Mouse (Mus musculus): ENCODE data around the gene Acsl4. TPM values are rescaled to one million over a fixed set of nuclear protein-coding genes. Genes with fewer than 3 reads are reported as not detected.

The Acsl4 gene
- total and polyA plus RNA-seq, 3 experiments = 10.0 to 26.8 (median 25.9) TPM

DNA sequence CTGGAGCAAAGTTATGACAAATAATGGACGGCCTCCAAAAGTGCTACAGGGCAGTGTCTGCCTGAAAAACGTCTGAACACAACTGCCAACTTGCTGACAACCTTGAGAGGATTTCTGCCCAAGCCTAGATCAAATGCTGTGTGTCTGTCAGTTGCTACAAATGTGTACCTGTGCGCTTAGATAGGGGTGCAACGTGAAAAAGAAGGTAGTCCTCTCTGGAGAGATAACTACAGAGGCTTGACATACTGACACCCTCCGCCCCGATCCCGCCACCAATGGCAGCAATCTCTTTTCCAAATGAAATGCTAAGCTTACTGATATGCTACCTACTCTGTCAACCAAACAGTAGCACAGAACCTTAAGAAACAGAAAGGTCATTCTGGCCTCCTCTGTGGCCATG, 31.3 kb downstream of the Acsl4 start:
- no peaks in the 10 kb centered on the region for H3K9me3 ChIP-seq (replicated peaks; ENCODE audit: low read length)
- no peak for TF ChIP-seq ZMIZ1 (IDR thresholded peaks at IDR 0.05; ENCODE audit: low read depth, low read length)
- no peak for TF ChIP-seq JUN (IDR thresholded peaks at IDR 0.05; ENCODE audit: insufficient read depth, low read depth, low read length)
- no peak for TF ChIP-seq CHD2 (IDR thresholded peaks at IDR 0.05; ENCODE audit: low read length)
- no peak for TF ChIP-seq TCF12 (IDR thresholded peaks at IDR 0.05; ENCODE audit: low read depth, low read length)
- no peak for TF ChIP-seq USF2 (conservative IDR thresholded peaks at IDR 0.05; ENCODE audit: low read depth, low read length)
- no peak for TF ChIP-seq MAZ (IDR thresholded peaks at IDR 0.05; ENCODE audit: low read depth, low read length)
- TF ChIP-seq HCFC1 (IDR thresholded peaks at IDR 0.05; ENCODE audit: low read depth, low read length) = no peak
- no peak for TF ChIP-seq CHD1 (IDR thresholded peaks at IDR 0.05; ENCODE audit: low read depth, low read length)
- no peak for TF ChIP-seq USF1 (IDR thresholded peaks at IDR 0.05; ENCODE audit: low read depth, low read length)
- no peak for TF ChIP-seq SMC3 (IDR thresholded peaks at IDR 0.05; ENCODE audit: low read depth, low read length)
- no peak for TF ChIP-seq E2F4 (IDR thresholded peaks at IDR 0.05; ENCODE audit: insufficient replicate concordance, low read depth, low read length)
- no peak for TF ChIP-seq ELF1 (IDR thresholded peaks at IDR 0.05; ENCODE audit: low read depth, low read length)
- no peak for TF ChIP-seq ETS1 (conservative IDR thresholded peaks at IDR 0.05; ENCODE audit: low read depth, low read length)
- TF ChIP-seq JUND (conservative IDR thresholded peaks at IDR 0.05; ENCODE audit: low read depth, low read length) = no peak
- TF ChIP-seq TBP (conservative IDR thresholded peaks at IDR 0.05; ENCODE audit: low read depth, low read length) = no peak
- H3K4me1 ChIP-seq (ENCODE audit: control insufficient read depth in 1 of 2, insufficient read depth in 2 of 2) = no peaks in the 10 kb centered on the region
- in situ Hi-C loops (cut with MboI; ENCODE audit: low pct_ligation_motif_present, low pct_unique_long_range_greater_than_20kb, low sequenced_read_pairs) = no loop called here
- no peak overlapping the region for H3K4me3 ChIP-seq (replicated peaks in 1 of 3; ENCODE audit: low read depth in 2 of 3, low read length in 2 of 3, poor library complexity in 1 of 3)
- H3K27me3 ChIP-seq (replicated peaks) = no peaks in the 10 kb centered on the region
- H3K79me2 ChIP-seq (replicated peaks; ENCODE audit: control insufficient read depth, extremely low read depth, insufficient read depth, poor library complexity, severe bottlenecking) = no peaks in the 10 kb centered on the region
- peaks cover 0 to 13% of the 10 kb centered on the region in 2 experiments for H3K36me3 ChIP-seq (replicated peaks in 1 of 2; ENCODE audit: control insufficient read depth in 1 of 2, insufficient read depth in 1 of 2, low read length in 1 of 2)
- no peak overlapping the region for H3K27ac ChIP-seq (ENCODE audit: insufficient read depth, low read depth)
- H3K4me2 ChIP-seq (ENCODE audit: insufficient read depth, low read depth, poor library complexity, severe bottlenecking) = no peak overlapping the region
- H3K9ac ChIP-seq (ENCODE audit: insufficient read depth, low read depth) = no peak overlapping the region
- DNase-seq (ENCODE audit: extremely low read depth) = no peak
- dilution Hi-C loops (cut with MboI; ENCODE audit: extremely low pct_ligation_motif_present, extremely low pct_unique_long_range_greater_than_20kb, low sequenced_read_pairs) = no loop called here

- dilution Hi-C loops (cut with MboI; ENCODE audit: extremely low pct_ligation_motif_present, extremely low pct_unique_long_range_greater_than_20kb, low sequenced_read_pairs) (no loop called here), in situ Hi-C loops (cut with MboI; ENCODE audit: low pct_ligation_motif_present, low pct_unique_long_range_greater_than_20kb, low sequenced_read_pairs) (no loop called here)
- H3K4me1 ChIP-seq (ENCODE audit: control insufficient read depth in 1 of 2, insufficient read depth in 2 of 2) = no peaks in the 10 kb centered on the region
- H3K9ac ChIP-seq (ENCODE audit: insufficient read depth, low read depth) = no peak overlapping the region
- H3K36me3 ChIP-seq (replicated peaks in 1 of 2; ENCODE audit: control insufficient read depth in 1 of 2, insufficient read depth in 1 of 2, low read length in 1 of 2) = peaks cover 0 to 13% of the 10 kb centered on the region in 2 experiments
- no peaks in the 10 kb centered on the region for H3K79me2 ChIP-seq (replicated peaks; ENCODE audit: control insufficient read depth, extremely low read depth, insufficient read depth, poor library complexity, severe bottlenecking)
- TF ChIP-seq JUND (conservative IDR thresholded peaks at IDR 0.05; ENCODE audit: low read depth, low read length) (no peak), NRF1 (IDR thresholded peaks at IDR 0.05; ENCODE audit: low read depth, low read length) (no peak), CTCF (conservative IDR thresholded peaks at IDR 0.05 in 1 of 2, IDR thresholded peaks at IDR 0.05 in 1 of 2; ENCODE audit: low read depth in 2 of 2, low read length in 2 of 2) (no peak), SIN3A (IDR thresholded peaks at IDR 0.05; ENCODE audit: low read length) (no peak), KAT2A (IDR thresholded peaks at IDR 0.05; ENCODE audit: insufficient replicate concordance, low read length) (no peak), GABPA (IDR thresholded peaks at IDR 0.05; ENCODE audit: insufficient replicate concordance, low read depth, low read length) (no peak), E2F4 (IDR thresholded peaks at IDR 0.05; ENCODE audit: insufficient replicate concordance, low read depth, low read length) (no peak), PAX5 (IDR thresholded peaks at IDR 0.05; ENCODE audit: low read length) (no peak), RAD21 (IDR thresholded peaks at IDR 0.05; ENCODE audit: low read depth, low read length) (no peak), POLR2AphosphoS2 (IDR thresholded peaks at IDR 0.05; ENCODE audit: low read depth, low read length) (no peak)
- H3K27ac ChIP-seq (ENCODE audit: insufficient read depth, low read depth) = no peak overlapping the region
- DNase-seq (ENCODE audit: extremely low read depth) = no peak
- no peak overlapping the region for H3K4me3 ChIP-seq (replicated peaks in 1 of 3; ENCODE audit: low read depth in 2 of 3, low read length in 2 of 3, poor library complexity in 1 of 3)
- no peak overlapping the region for H3K4me2 ChIP-seq (ENCODE audit: insufficient read depth, low read depth, poor library complexity, severe bottlenecking)
- no peaks in the 10 kb centered on the region for H3K27me3 ChIP-seq (replicated peaks)
- no peaks in the 10 kb centered on the region for H3K9me3 ChIP-seq (replicated peaks; ENCODE audit: low read length)
These were observed 31.9 kb downstream of the Acsl4 start for GRCm38 (mm10) chrX:142358427-142358826.

Data from CH12.LX (cell line).